Mouse (Mus musculus) liver, embryonic 14.5 days (tissue): ENCODE results near the gene Ddx41. TPM values are rescaled to one million over a fixed set of nuclear protein-coding genes. Genes with fewer than 3 reads are reported as not detected.
A peak's percentile ranks its signal among the peaks of the same experiment; 100 is the strongest.

Experiments
- ATAC-seq: fragments of 200-750 bp; cut with Nextera tagmentation; 2 replicates; pipeline ENCODE4 v1.8.0; 2017; ENCODE audit warnings: moderate number of reproducible peaks, mild to moderate bottlenecking, moderate library complexity; ENCODE audit not compliant: insufficient read depth
- DNase-seq, 3 experiments: peaks; one replicate each; pipeline ENCODE4 v3.0.0-alpha.2; 2012 to 2013; ENCODE audit warnings: low read depth in 3 of 3, low spot score in 3 of 3
- H3K27ac ChIP-seq: fragments of 300-500 bp; sonication (generic); 2 replicates; pipeline ENCODE4 v1.5.1; 2014; ENCODE audit warnings: moderate library complexity, mild to moderate bottlenecking, control low read depth, inconsistent platforms
- H3K27me3 ChIP-seq: fragments of 300-500 bp; sonication (generic); 2 replicates; pipeline ENCODE4 v1.6.1; 2014; ENCODE audit warnings: mild to moderate bottlenecking, low read length, moderate library complexity; ENCODE audit not compliant: control insufficient read depth, insufficient read depth
- H3K36me3 ChIP-seq: fragments of 300-500 bp; sonication (generic); replicated peaks from 2 replicates; pipeline ENCODE4 v1.6.1; 2014; ENCODE audit warnings: low read depth; ENCODE audit not compliant: control insufficient read depth, insufficient read depth
- H3K4me1 ChIP-seq, 2 experiments: fragments of 200-500 bp in 1 of 2; fragments of 300-500 bp in 1 of 2; sonication (generic) in 1 of 2; replicated peaks; 2 replicates each; pipeline ENCODE4 v1.6.1; 2012 to 2014; ENCODE audit warnings: antibody characterized with exemption in 1 of 2, inconsistent platforms in 1 of 2, low read length in 1 of 2; ENCODE audit not compliant: control insufficient read depth in 2 of 2, insufficient read depth in 2 of 2
- H3K4me2 ChIP-seq: fragments of 300-500 bp; sonication (generic); 2 replicates; pipeline ENCODE4 v1.6.1; 2014; ENCODE audit warnings: low read depth, mild to moderate bottlenecking, control low read depth, moderate library complexity
- H3K4me3 ChIP-seq, 2 experiments: fragments of 200-500 bp in 1 of 2; fragments of 300-500 bp in 1 of 2; sonication (generic) in 1 of 2; 2 replicates each; pipeline ENCODE4 v1.5.1; 2012 to 2014; ENCODE audit warnings: low read depth in 2 of 2, low read length in 2 of 2, mild to moderate bottlenecking in 2 of 2, control low read depth in 1 of 2, inconsistent platforms in 1 of 2, moderate library complexity in 1 of 2; ENCODE audit not compliant: insufficient read depth in 1 of 2
- H3K9ac ChIP-seq: fragments of 300-500 bp; sonication (generic); replicated peaks from 2 replicates; pipeline ENCODE4 v1.6.1; 2014; ENCODE audit warnings: mild to moderate bottlenecking, control low read depth, moderate library complexity
- H3K9me3 ChIP-seq: fragments of 300-500 bp; sonication (generic); 2 replicates; pipeline ENCODE4 v1.6.1; 2016; ENCODE audit warnings: low read length, mixed read lengths; ENCODE audit not compliant: control insufficient read depth
- CTCF ChIP-seq: IDR thresholded peaks from 2 replicates; pipeline ENCODE4 v1.5.1; 2016; ENCODE audit warnings: antibody characterized with exemption, low read depth, control low read depth
- EP300 ChIP-seq: IDR thresholded peaks from 2 replicates; pipeline ENCODE4 v1.6.1; 2016; ENCODE audit warnings: antibody characterized with exemption, low read depth
- WGBS: fragments of 180-500 bp; shearing (Covaris S2); extraction: QIAGEN DNeasy Blood & Tissue Kit; methylation state at CpG from one replicate; pipeline ENCODE4 v1.1.7; 2014; ENCODE audit not compliant: insufficient replicate concordance; 5-methylcytosine and 5-hydroxymethylcytosine counted together
- polyA plus RNA-seq, 2 experiments: library from polyadenylated mRNA; depleted of rRNA in 1 of 2; stranded (reverse) in 1 of 2; unstranded in 1 of 2; fragments of >200 nt; fragmentation: Nextera tagmentation in 1 of 2; extraction: Ambion mirVana in 1 of 2; gene quantifications; 2 replicates each; pipeline versions ENCODE4 v1.2.1 to v1.2.3; 2012 to 2014

Gene Ddx41
- polyA plus RNA-seq, 2 experiments, result 23.6 to 29.4 TPM

GRCm38 (mm10) chr13:55516955-55517354 lies 19.5 kb downstream of the Ddx41 start:
- no peak overlapping the region for H3K4me3 ChIP-seq
- H3K4me2 ChIP-seq, result no peak overlapping the region
- H3K27ac ChIP-seq, result no peak overlapping the region
- H3K9ac ChIP-seq, result no peak overlapping the region
- H3K36me3 ChIP-seq, result no peaks in the 10 kb centered on the region
- DNase-seq (peak in 2 of 3 experiments; percentile 51 to 65), ATAC-seq (no peak)
- peaks cover 4 to 6% of the 10 kb centered on the region in 2 experiments; a peak in 3 of 4 replicates for H3K4me1 ChIP-seq
- TF ChIP-seq EP300 (no peak), CTCF (peak; percentile 95)
- no peaks in the 10 kb centered on the region; the same call in 1 of the 2 replicates for H3K27me3 ChIP-seq
- H3K9me3 ChIP-seq, result no peaks in the 10 kb centered on the region
- WGBS, result 1% methylated on average over 5 of the region's 5 CpGs

DNA sequence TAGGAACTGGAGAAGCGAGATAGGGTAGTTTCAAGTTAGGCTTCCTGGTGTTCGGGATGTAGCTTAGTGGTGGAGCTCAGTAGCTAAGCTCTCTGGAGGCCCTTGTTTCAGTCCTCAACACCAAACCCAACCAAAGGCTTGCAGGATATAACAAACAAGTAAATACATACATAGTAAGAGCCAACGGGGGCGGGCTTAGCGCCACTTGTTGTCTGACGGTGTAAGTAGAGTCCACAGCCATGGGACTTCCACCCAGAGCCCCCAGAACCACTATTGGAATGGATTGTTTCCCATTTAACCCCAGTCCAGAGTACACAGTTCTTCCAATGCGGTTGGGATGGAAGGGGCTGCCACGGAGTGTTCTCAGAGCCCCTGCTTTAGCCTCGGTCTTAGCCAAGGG lies 22.6 kb downstream of the Ddx41 start:
- 27% methylated on average over 9 of the region's 9 CpGs for WGBS
- H3K9ac ChIP-seq, result no peak overlapping the region
- H3K4me1 ChIP-seq, result peaks cover 14 to 23% of the 10 kb centered on the region in 2 experiments
- H3K36me3 ChIP-seq, result no peaks in the 10 kb centered on the region
- no peak for ATAC-seq
- TF ChIP-seq EP300 (no peak), CTCF (no peak)
- no peak overlapping the region for H3K27ac ChIP-seq
- DNase-seq, result no peak
- peak overlapping the region; percentile 93 for H3K4me2 ChIP-seq
- H3K9me3 ChIP-seq, result no peaks in the 10 kb centered on the region
- H3K27me3 ChIP-seq, result no peaks in the 10 kb centered on the region; the same call in 1 of the 2 replicates
- peak overlapping the region in 1 of 2 experiments; percentile 81; a peak in 1 of 4 replicates for H3K4me3 ChIP-seq

DNA sequence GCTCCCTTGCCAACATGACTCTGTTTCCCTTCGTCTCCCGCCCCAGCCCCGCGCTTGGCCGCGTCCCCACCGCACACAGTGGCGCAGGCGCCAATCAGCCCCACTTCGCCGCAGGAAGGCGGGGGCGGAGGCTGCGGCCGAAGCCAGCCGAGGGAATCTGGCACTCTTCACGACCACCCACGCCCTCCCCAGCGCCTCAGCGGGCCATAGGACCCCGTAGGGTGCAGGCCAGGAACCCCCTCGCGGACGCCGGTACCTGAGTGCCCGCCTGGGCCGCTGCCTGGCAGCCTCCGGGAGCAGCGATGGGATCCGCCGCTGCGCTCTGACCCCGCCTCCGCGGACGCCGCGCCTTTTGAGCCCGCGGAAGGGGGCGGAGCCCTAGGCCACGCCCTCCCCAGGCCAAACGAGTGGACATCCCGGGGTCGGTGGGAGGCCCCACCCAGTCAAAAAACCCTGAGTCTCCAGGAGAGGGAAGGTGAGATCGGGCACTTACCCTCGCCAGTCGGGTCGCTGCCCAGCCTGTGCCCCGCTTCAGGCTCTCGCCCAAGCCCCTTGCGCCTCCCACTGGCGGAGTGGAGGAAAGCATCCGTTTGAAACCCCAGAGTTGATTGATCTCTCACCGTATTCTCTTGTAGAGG lies 23.2 kb downstream of the Ddx41 start, which contains the start of gene Pdlim7:
Gene Pdlim7, minus strand, starts transcription at position 566 of the 638 bp plus-strand sequence.
- no peaks in the 10 kb centered on the region; the same call in 1 of the 2 replicates for H3K36me3 ChIP-seq
- no peak within 1 kb of the TSS for H3K27ac ChIP-seq
- H3K9ac ChIP-seq, result peak within 1 kb of the TSS; percentile 66
- WGBS, result under 1% methylated on average over 53 of the region's 55 CpGs
- peak within 1 kb of the TSS; percentile 59 to 81 for H3K4me3 ChIP-seq
- ATAC-seq (peak; percentile 63), DNase-seq (peak in 2 of 3 experiments; percentile 45 to 63)
- H3K4me2 ChIP-seq, result peak within 1 kb of the TSS; percentile 93
- no peaks in the 10 kb centered on the region; the same call in 1 of the 2 replicates for H3K27me3 ChIP-seq
- TF ChIP-seq EP300, result no peak
- peak; percentile 93 for TF ChIP-seq CTCF
- peaks cover 14 to 23% of the 10 kb centered on the region in 2 experiments for H3K4me1 ChIP-seq
- no peaks in the 10 kb centered on the region for H3K9me3 ChIP-seq

DNA sequence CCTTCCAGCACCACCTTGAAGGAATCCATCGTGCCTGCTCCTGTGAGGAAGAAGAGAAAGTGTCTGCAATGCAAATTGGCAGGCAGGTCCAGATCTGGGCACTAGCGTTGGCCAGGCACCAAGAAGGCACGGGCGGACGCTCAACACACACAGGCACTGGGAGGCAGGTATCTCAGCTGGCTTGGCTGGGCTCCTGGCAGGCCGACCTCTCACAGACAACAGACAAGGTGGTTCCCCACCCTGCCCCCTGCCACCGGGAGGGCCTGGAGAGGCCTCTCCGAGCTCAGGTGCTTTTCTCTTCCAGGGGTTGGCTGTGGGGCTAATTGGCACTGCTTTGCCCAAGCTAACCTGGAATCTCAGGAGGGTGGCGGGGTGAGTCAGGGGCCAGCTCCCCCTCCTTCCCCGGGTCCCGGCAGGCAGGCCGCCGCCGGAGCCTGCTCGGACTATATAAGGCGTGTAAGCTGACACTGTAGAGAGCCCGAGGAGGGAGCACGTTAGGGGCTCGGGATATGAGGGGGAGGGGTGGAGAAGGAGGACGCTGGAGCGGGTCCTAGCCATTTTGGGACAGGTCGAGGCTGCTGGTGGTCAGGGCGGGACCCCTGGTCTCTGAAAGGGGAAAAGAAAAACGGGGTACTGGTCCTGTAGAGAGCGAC lies 24.0 kb downstream of the Ddx41 start:
- WGBS, result 8% methylated on average over 25 of the region's 25 CpGs
- TF ChIP-seq EP300 (no peak), CTCF (no peak)
- H3K9ac ChIP-seq, result peak overlapping the region; percentile 66
- no peaks in the 10 kb centered on the region; the same call in 1 of the 2 replicates for H3K27me3 ChIP-seq
- ATAC-seq (peak; percentile 32; the same call in 1 of the 2 replicates), DNase-seq (no peak)
- H3K4me3 ChIP-seq, result peak overlapping the region; percentile 59 to 81
- H3K27ac ChIP-seq, result no peak overlapping the region
- H3K36me3 ChIP-seq, result no peaks in the 10 kb centered on the region; the same call in 1 of the 2 replicates
- H3K4me2 ChIP-seq, result peak overlapping the region; percentile 93
- H3K4me1 ChIP-seq, result peaks cover 14 to 23% of the 10 kb centered on the region in 2 experiments
- H3K9me3 ChIP-seq, result no peaks in the 10 kb centered on the region

DNA sequence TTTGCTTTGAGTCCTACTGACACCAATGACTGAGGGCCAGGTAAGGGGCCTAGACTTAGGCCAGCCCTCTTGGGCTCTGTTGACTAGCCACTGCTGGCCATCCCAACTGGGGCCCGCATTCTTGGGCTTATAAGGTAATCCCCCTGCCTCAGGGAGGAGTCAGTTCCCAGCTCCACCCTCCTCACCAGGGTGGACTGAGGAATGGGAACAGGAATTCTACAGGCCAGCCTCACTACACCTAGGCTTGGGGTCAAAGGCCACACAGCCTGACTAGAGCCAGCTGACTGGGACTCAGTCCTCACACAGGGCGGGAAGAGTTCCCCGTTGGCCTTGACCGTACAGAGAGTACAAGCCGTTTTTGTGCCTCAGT lies 25.0 kb downstream of the Ddx41 start:
- no peaks in the 10 kb centered on the region for H3K9me3 ChIP-seq
- peaks cover 14 to 23% of the 10 kb centered on the region in 2 experiments for H3K4me1 ChIP-seq
- H3K36me3 ChIP-seq, result no peaks in the 10 kb centered on the region; the same call in 1 of the 2 replicates
- ATAC-seq (peak; percentile 27; the same call in 1 of the 2 replicates), DNase-seq (no peak)
- no peak for TF ChIP-seq EP300
- no peak for TF ChIP-seq CTCF
- H3K9ac ChIP-seq, result peak overlapping the region; percentile 47
- H3K4me3 ChIP-seq, result no peak overlapping the region
- no peaks in the 10 kb centered on the region; the same call in 1 of the 2 replicates for H3K27me3 ChIP-seq
- 27% methylated on average over 5 of the region's 5 CpGs for WGBS
- H3K27ac ChIP-seq, result peak overlapping the region; percentile 36
- peak overlapping the region; percentile 93 for H3K4me2 ChIP-seq
